Comparison of ENCODE assay signal across 9 mouse cellular contexts in the genomic region with DNA sequence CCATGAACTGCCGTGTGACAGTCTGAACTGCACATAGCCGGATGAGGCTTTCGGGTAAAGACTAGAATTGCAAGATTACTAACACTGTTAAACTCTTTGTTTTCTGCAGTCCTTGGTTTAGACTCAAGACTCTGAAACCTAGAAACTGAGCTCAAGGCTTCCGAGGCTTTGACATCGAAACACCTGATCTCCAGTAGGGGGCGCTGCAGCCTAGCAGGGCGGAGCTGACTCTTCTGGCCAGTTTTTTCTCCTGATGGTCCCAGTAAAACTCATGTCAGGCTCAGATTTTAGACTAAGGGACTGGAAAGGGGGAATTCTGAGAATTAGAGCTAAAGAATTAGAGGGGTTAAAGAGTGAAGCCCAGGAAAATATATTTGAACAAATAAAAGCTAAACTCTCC. TPM values are rescaled to one million over a fixed set of nuclear protein-coding genes. Genes with fewer than 3 reads are reported as not detected.
DNase-seq lines count a peak whose midpoint lies in the region; ATAC-seq lines count a peak whose summit lies in the region.
"Had no signal": no experiment of that assay in that cellular context is flagged by ENCODE, and none has a peak within 500 bp of the region (broad histone marks: within the 10 kb centered on the region; RNA-seq: fewer than 3 reads in every experiment).

No protein-coding gene starts in this region.

- peak; percentile 60 for DNase-seq in A20 (ENCODE audit: low read depth, low spot score)
- DNase-seq in CD4-positive, CD25-positive, alpha-beta regulatory T cell, adult 2 months (ENCODE audit: low read depth, low spot score) = peak; percentile 86
- peak; percentile 50 to 58 for DNase-seq in adrenal gland, postnatal 4 days (ENCODE audit: low spot score in 2 of 2)
- peak; percentile 68 to 90 for DNase-seq in kidney, postnatal 36 days
- peak; percentile 79 for DNase-seq in lung, postnatal 25 days (ENCODE audit: low spot score)
- peak; percentile 20 for DNase-seq in spleen, adult 12 weeks (ENCODE audit: low spot score)

- ATAC-seq in frontal cortex, adult (ENCODE audit: low TSS enrichment) = peak; percentile 69; the same call in 1 of the 2 replicates
- ATAC-seq in inflammation-experienced regulatory T-cells, adult 6 months = no peak

RNA-seq across cellular contexts. Expression of a gene that starts 6.1 kb away (rescaled TPM):
- total RNA-seq in adrenal gland, postnatal 4 days (2021) = not detected
- not detected for polyA plus RNA-seq in inflammation-experienced regulatory T-cells, adult 6 months (2017; shearing (Covaris generic))
- polyA plus RNA-seq: limb, embryonic 13.5 days had no signal

RNA-seq across cellular contexts. Expression of a gene that starts 23.2 kb away (rescaled TPM):
- under 1 TPM in 1 of 2 experiments, not detected in 1; 0.17 TPM for total RNA-seq in adrenal gland, postnatal 4 days (2021)
- polyA plus RNA-seq in inflammation-experienced regulatory T-cells, adult 6 months (2017; shearing (Covaris generic)) = 1 to 10 TPM in 2 of 3 experiments, under 1 TPM in 1; 0.73 to 2.6 (median 2.5) TPM

RNA-seq across cellular contexts. Expression of a gene that starts 28.6 kb away (rescaled TPM):
- 1 to 10 TPM; 3.8 to 3.9 TPM for total RNA-seq in adrenal gland, postnatal 4 days (2021)
- under 1 TPM in 2 of 3 experiments, not detected in 1; 0.20 to 0.42 TPM for polyA plus RNA-seq in inflammation-experienced regulatory T-cells, adult 6 months (2017; shearing (Covaris generic))
- polyA plus RNA-seq: limb, embryonic 13.5 days had no signal

RNA-seq across cellular contexts. Expression of a gene that starts 42.8 kb away (rescaled TPM):
- 1 to 10 TPM; 1.9 to 3.5 TPM for total RNA-seq in adrenal gland, postnatal 4 days (2021)
- polyA plus RNA-seq in inflammation-experienced regulatory T-cells, adult 6 months (2017; shearing (Covaris generic)) = 1 to 10 TPM in 2 of 3 experiments, under 1 TPM in 1; 0.73 to 4.1 (median 2.9) TPM

RNA-seq across cellular contexts. Expression of a gene that starts 43.1 kb away (rescaled TPM):
- 10 to 100 TPM; 22.0 to 22.5 TPM for total RNA-seq in adrenal gland, postnatal 4 days (2021)
- polyA plus RNA-seq in inflammation-experienced regulatory T-cells, adult 6 months (2017; shearing (Covaris generic)) = 10 to 100 TPM in 2 of 3 experiments, 1 to 10 TPM in 1; 2.5 to 16.8 (median 15.8) TPM

Comparison
In these comparisons a context has a peak if more than half of its experiments do, and no peak if none do; other contexts are left out.
1. DNase-seq: peak in every context shown above with its lines; median percentile 86 in CD4-positive, CD25-positive, alpha-beta regulatory T cell, adult 2 months; 79 in kidney, postnatal 36 days; 79 in lung, postnatal 25 days; 60 in A20; 54 in adrenal gland, postnatal 4 days; 20 in spleen, adult 12 weeks.